Mouse (Mus musculus): ENCODE measurements around the gene Zbtb20.

DNA sequence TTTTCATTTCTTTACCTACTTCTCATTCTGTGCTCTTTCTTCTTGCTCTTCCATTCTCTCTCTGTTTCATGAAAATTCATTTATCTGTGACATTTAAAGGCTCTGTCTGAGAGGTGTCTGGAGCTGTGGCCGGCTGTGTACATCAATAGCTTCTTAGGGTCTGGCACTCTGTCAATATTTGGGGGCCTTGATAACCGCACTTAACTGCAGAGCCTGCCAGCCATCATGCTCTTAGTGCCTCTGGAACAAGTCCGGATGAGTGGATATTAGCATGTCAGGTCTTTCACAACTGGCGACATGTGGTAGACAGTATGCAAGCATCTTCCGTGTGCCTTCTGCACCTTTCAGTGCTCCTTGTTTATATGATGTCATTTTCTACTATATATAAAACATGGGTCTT lies 510.7 kb downstream of the Zbtb20 start:
- no peak for TF ChIP-seq CTCF (IDR thresholded peaks at IDR 0.05; ENCODE audit: control insufficient read depth, insufficient read depth, low read length)
- no peak for TF ChIP-seq POLR2A (IDR thresholded peaks at IDR 0.05; ENCODE audit: borderline replicate concordance, control insufficient read depth, low read depth, low read length)

All from bone marrow, adult 2 months (tissue).